Mouse (Mus musculus): ENCODE results near the gene Gh. TPM values are rescaled to one million over a fixed set of nuclear protein-coding genes. Genes with fewer than 3 reads are reported as not detected.
"Not testable (repeated sequence)": the region's sequence is repeated elsewhere in the genome, so short reads cannot be mapped to it uniquely, and the experiment has no call there.

The Gh gene
- not detected in 2 replicates for polyA plus RNA-seq (2016; fragmentation: Nextera tagmentation; extraction: Ambion mirVana)

- Histone ChIP-seq H3K4me2 (no peak within 1 kb of the TSS), H3K4me3 (no peak within 1 kb of the TSS), H3K9ac (no peak within 1 kb of the TSS), H3K27ac (no peak within 1 kb of the TSS), H3K27me3 (replicated peaks) (no peaks in the 10 kb centered on the region; the same call in 1 of the 2 replicates), H3K4me1 (no peaks in the 10 kb centered on the region), H3K36me3 (no peaks in the 10 kb centered on the region), H3K9me3 (replicated peaks) (no peaks in the 10 kb centered on the region)
- ATAC-seq: no peak
- WGBS (ENCODE audit: insufficient replicate concordance): 66% methylated on average over 9 of the region's 9 CpGs
Measured at GRCm38 (mm10) chr11:106301765-106302164, at the start of gene Gh. Gh (minus strand) TSS chr11:106301865.

GRCm38 (mm10) chr11:106351253-106351652, 49.6 kb upstream of the Gh start:
- ATAC-seq: no peak
- H3K4me2 ChIP-seq: no peak overlapping the region
- H3K4me3 ChIP-seq: no peak overlapping the region
- no peak overlapping the region for H3K27ac ChIP-seq
- no peak overlapping the region for H3K9ac ChIP-seq
- H3K36me3 ChIP-seq: no peaks in the 10 kb centered on the region
- H3K9me3 ChIP-seq (replicated peaks): no peaks in the 10 kb centered on the region
- WGBS (ENCODE audit: insufficient replicate concordance): 54% methylated on average over 3 of the region's 3 CpGs
- H3K4me1 ChIP-seq: no peaks in the 10 kb centered on the region
- H3K27me3 ChIP-seq (replicated peaks): peaks cover 18% of the 10 kb centered on the region

DNA sequence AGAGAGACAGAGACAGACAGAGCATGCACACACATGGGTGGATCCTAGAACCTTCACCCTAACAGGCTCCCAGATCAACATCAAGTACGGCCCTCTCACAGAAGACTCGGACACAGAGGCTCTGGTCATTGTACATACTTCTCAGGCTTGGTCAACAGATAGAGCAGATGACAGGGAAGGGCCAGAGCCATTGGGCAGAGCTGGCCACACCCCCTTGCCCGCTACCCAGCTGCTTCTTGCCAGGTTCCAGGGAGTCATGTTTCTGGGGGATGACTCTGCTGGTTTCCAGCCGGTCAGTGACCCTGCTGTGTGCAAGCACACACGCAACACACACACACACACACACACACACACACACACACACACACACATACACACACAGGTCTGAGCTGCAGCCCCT, 49.2 kb upstream of the Gh start:
- ATAC-seq: no peak
- Histone ChIP-seq H3K4me1 (no peaks in the 10 kb centered on the region), H3K36me3 (no peaks in the 10 kb centered on the region), H3K27ac (no peak overlapping the region), H3K9ac (no peak overlapping the region), H3K4me3 (no peak overlapping the region), H3K4me2 (no peak overlapping the region), H3K9me3 (replicated peaks) (no peaks in the 10 kb centered on the region), H3K27me3 (replicated peaks) (peaks cover 17% of the 10 kb centered on the region)
- 63% methylated on average over 5 of the region's 5 CpGs for WGBS (ENCODE audit: insufficient replicate concordance)

- no peaks in the 10 kb centered on the region for H3K36me3 ChIP-seq
- no peak overlapping the region for H3K9ac ChIP-seq
- WGBS (ENCODE audit: insufficient replicate concordance): 65% methylated on average over 6 of the region's 6 CpGs
- H3K27me3 ChIP-seq (replicated peaks): peaks cover 12% of the 10 kb centered on the region; the same call in 1 of the 2 replicates
- no peaks in the 10 kb centered on the region for H3K9me3 ChIP-seq (replicated peaks)
- no peak overlapping the region for H3K4me3 ChIP-seq
- no peaks in the 10 kb centered on the region for H3K4me1 ChIP-seq
- H3K4me2 ChIP-seq: no peak overlapping the region
- no peak for ATAC-seq
- no peak overlapping the region for H3K27ac ChIP-seq
Measured at GRCm38 (mm10) chr11:106349772-106350171, 48.1 kb upstream of the Gh start.

GRCm38 (mm10) chr11:106344910-106345309, 43.2 kb upstream of the Gh start:
- Histone ChIP-seq H3K4me3 (no peak overlapping the region), H3K9me3 (replicated peaks) (no peaks in the 10 kb centered on the region), H3K36me3 (no peaks in the 10 kb centered on the region), H3K4me2 (no peak overlapping the region), H3K27me3 (replicated peaks) (peaks cover 9% of the 10 kb centered on the region; the same call in 1 of the 2 replicates), H3K4me1 (no peaks in the 10 kb centered on the region), H3K9ac (no peak overlapping the region), H3K27ac (no peak overlapping the region)
- ATAC-seq: no peak
- 56% methylated on average over 6 of the region's 6 CpGs for WGBS (ENCODE audit: insufficient replicate concordance)

GRCm38 (mm10) chr11:106340990-106341520, 39.4 kb upstream of the Gh start:
- H3K4me3 ChIP-seq: no peak overlapping the region
- no peaks in the 10 kb centered on the region for H3K9me3 ChIP-seq (replicated peaks)
- no peak overlapping the region for H3K4me2 ChIP-seq
- no peak overlapping the region for H3K27ac ChIP-seq
- ATAC-seq: no peak
- no peaks in the 10 kb centered on the region for H3K4me1 ChIP-seq
- WGBS (ENCODE audit: insufficient replicate concordance): 57% methylated on average over 9 of the region's 9 CpGs
- H3K36me3 ChIP-seq: no peaks in the 10 kb centered on the region
- H3K27me3 ChIP-seq (replicated peaks): peaks cover 13% of the 10 kb centered on the region; the same call in 1 of the 2 replicates
- H3K9ac ChIP-seq: no peak overlapping the region

DNA sequence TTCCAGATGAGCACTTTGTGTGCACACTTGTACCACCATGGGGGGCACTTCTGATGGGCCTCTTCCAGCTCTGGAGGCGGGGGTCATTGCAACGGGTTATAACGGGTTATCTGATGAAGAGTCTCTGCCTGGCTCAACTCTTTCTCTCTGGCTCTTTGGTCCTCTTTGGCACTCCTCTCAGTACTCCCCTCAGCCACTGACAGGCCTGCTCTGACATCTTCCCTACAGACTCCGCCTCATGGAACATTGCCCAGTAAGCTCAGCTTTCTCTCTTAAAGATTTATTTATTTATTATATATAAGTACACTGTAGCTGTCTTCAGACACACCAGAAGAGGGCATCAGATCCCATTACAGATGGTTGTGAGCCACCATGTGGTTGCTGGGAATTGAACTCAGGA, 37.7 kb upstream of the Gh start:
- WGBS (ENCODE audit: insufficient replicate concordance): 62% methylated on average over 4 of the region's 4 CpGs
- not testable (repeated sequence) for H3K4me2 ChIP-seq; H3K9ac ChIP-seq; H3K27ac ChIP-seq; H3K4me3 ChIP-seq; H3K36me3 ChIP-seq; H3K9me3 ChIP-seq (replicated peaks); H3K4me1 ChIP-seq; ATAC-seq; H3K27me3 ChIP-seq (replicated peaks)

- Histone ChIP-seq H3K9ac (no peak overlapping the region), H3K27me3 (replicated peaks) (peaks cover 9% of the 10 kb centered on the region; the same call in 1 of the 2 replicates), H3K4me1 (no peaks in the 10 kb centered on the region), H3K9me3 (replicated peaks) (no peaks in the 10 kb centered on the region), H3K36me3 (no peaks in the 10 kb centered on the region), H3K4me3 (no peak overlapping the region), H3K4me2 (no peak overlapping the region), H3K27ac (no peak overlapping the region)
- WGBS (ENCODE audit: insufficient replicate concordance): 56% methylated on average over 7 of the region's 7 CpGs
- no peak for ATAC-seq
Measured at GRCm38 (mm10) chr11:106338870-106339269, 37.2 kb upstream of the Gh start.

DNA sequence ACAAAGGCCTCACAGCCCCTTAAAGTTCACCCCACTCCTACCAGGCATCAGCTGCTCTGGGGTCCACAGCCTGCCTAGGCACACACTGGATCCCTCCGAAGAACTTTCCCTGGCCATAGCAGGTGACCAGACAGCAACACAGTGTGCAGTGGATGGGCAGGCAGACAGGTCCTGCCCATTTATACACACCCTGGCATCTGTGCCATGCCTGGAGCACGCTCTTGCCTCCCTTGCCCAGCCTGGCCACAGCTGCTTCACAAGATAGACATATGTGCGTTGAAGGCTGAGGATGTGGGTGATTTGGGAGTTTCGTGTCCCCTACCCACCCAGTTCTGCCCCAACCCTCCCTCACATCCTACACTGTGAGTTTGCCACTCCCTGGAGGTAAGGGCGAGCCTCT, 36.4 kb upstream of the Gh start:
- 63% methylated on average over 5 of the region's 5 CpGs for WGBS (ENCODE audit: insufficient replicate concordance)
- Histone ChIP-seq H3K27me3 (replicated peaks) (peaks cover 9% of the 10 kb centered on the region; the same call in 1 of the 2 replicates), H3K9ac (no peak overlapping the region), H3K27ac (no peak overlapping the region), H3K4me2 (no peak overlapping the region), H3K4me1 (no peaks in the 10 kb centered on the region), H3K9me3 (replicated peaks) (no peaks in the 10 kb centered on the region), H3K36me3 (no peaks in the 10 kb centered on the region), H3K4me3 (no peak overlapping the region)
- no peak for ATAC-seq

DNA sequence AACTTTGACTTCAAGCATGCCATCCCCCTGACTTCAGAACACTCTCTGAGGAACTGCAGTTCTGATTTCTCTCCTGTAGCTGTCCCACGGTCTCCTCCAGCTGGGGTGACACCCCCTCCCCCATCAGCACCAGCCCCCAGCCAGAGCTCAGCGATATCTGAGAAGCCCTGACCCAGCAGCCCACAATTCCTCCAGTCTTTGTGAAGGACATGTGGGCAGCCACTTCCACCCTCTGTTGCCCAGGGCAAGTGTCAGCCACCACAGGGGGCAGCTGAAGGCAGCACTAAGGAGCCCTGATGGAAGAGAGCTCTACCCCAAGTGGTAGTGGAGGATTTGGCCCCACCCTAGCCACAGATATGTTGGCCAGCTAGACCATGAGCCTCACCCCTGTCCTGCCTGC, 32.4 kb upstream of the Gh start:
- Histone ChIP-seq H3K9me3 (replicated peaks) (no peaks in the 10 kb centered on the region), H3K4me1 (peaks cover 5% of the 10 kb centered on the region), H3K36me3 (no peaks in the 10 kb centered on the region), H3K4me3 (no peak overlapping the region), H3K9ac (no peak overlapping the region), H3K27ac (no peak overlapping the region), H3K27me3 (replicated peaks) (peaks cover 9% of the 10 kb centered on the region; the same call in 1 of the 2 replicates), H3K4me2 (no peak overlapping the region)
- WGBS (ENCODE audit: insufficient replicate concordance): 13% methylated on average over 2 of the region's 2 CpGs
- 0 out of 2 replicates have a peak, but pooled peaks have one; percentile 12 for ATAC-seq

- Histone ChIP-seq H3K27ac (no peak overlapping the region), H3K4me3 (no peak overlapping the region), H3K9me3 (replicated peaks) (no peaks in the 10 kb centered on the region), H3K27me3 (replicated peaks) (peaks cover 4% of the 10 kb centered on the region), H3K36me3 (no peaks in the 10 kb centered on the region), H3K4me2 (no peak overlapping the region), H3K9ac (no peak overlapping the region), H3K4me1 (peaks cover 11% of the 10 kb centered on the region)
- 46% methylated on average over 4 of the region's 4 CpGs for WGBS (ENCODE audit: insufficient replicate concordance)
- no peak for ATAC-seq
Measured at GRCm38 (mm10) chr11:106332458-106332857, 30.8 kb upstream of the Gh start.

- Histone ChIP-seq H3K36me3 (no peaks in the 10 kb centered on the region), H3K4me2 (no peak overlapping the region)
Measured at GRCm38 (mm10) chr11:106329682-106330081, 28.0 kb upstream of the Gh start.

DNA sequence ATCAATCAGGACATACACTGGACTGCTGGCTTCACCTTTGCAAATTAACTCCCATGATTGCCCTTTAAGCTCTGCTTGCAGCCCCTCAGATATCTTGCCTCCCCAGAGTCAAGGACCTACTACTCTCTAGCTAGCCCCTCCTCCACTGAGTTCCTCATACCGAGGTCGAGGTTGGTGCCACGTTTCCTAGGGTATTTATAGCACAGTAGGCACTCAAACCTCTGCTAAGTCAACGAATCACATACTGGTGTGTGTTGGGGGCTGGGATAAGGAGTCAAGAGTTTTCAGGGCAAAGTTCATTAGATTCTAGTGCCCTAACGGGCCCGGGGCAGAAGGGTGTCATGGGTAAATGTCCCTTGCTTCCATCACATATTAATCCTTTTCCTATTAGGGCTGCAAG, 27.5 kb upstream of the Gh start:
- H3K4me3 ChIP-seq: no peak overlapping the region
- H3K4me2 ChIP-seq: no peak overlapping the region
- H3K9ac ChIP-seq: no peak overlapping the region
- H3K4me1 ChIP-seq: peaks cover 11% of the 10 kb centered on the region
- no peak for ATAC-seq
- WGBS (ENCODE audit: insufficient replicate concordance): 18% methylated on average over 6 of the region's 6 CpGs
- no peak overlapping the region for H3K27ac ChIP-seq
- H3K9me3 ChIP-seq (replicated peaks): no peaks in the 10 kb centered on the region
- no peaks in the 10 kb centered on the region for H3K36me3 ChIP-seq
- H3K27me3 ChIP-seq (replicated peaks): peaks cover 7% of the 10 kb centered on the region

More at GRCm38 (mm10) chr11:106329682-106330081, 28.0 kb upstream of the Gh start:
- no peak for ATAC-seq
- WGBS (ENCODE audit: insufficient replicate concordance): 44% methylated on average over 7 of the region's 7 CpGs
- H3K27me3 ChIP-seq (replicated peaks): peaks cover 7% of the 10 kb centered on the region
- H3K4me1 ChIP-seq: peaks cover 11% of the 10 kb centered on the region
- H3K4me3 ChIP-seq: no peak overlapping the region
- no peaks in the 10 kb centered on the region for H3K9me3 ChIP-seq (replicated peaks)
- H3K9ac ChIP-seq: no peak overlapping the region
- H3K27ac ChIP-seq: no peak overlapping the region
